Mouse (Mus musculus) layer of hippocampus, adult 2 months (tissue): ENCODE results near the gene Hyal2. TPM values are rescaled to one million over a fixed set of nuclear protein-coding genes. Genes with fewer than 3 reads are reported as not detected.

Source experiments
- DNase-seq, 2 experiments: peaks; one replicate each; pipeline ENCODE4 v3.0.0; 2022; ENCODE audit warnings: low spot score in 2 of 2
- H3K27ac ChIP-seq: fragments of 200-600 bp; 2 replicates; pipeline ENCODE4 v1.8.1; 2022
- H3K4me3 ChIP-seq: fragments of 200-600 bp; 2 replicates; pipeline ENCODE4 v1.8.1; 2022; ENCODE audit warnings: mild to moderate bottlenecking
- CTCF ChIP-seq: fragments of 200-600 bp; conservative IDR thresholded peaks from 2 replicates; pipeline ENCODE4 v1.8.1; 2022; ENCODE audit warnings: antibody characterized with exemption, mild to moderate bottlenecking, moderate library complexity
- total RNA-seq, 2 experiments: library from RNA; stranded (reverse); gene quantifications; 2 replicates each; pipeline ENCODE4 v1.2.3; 2021

Gene Hyal2
- total RNA-seq, 2 experiments from 2014 or later: 11.5 to 16.9 TPM

DNA sequence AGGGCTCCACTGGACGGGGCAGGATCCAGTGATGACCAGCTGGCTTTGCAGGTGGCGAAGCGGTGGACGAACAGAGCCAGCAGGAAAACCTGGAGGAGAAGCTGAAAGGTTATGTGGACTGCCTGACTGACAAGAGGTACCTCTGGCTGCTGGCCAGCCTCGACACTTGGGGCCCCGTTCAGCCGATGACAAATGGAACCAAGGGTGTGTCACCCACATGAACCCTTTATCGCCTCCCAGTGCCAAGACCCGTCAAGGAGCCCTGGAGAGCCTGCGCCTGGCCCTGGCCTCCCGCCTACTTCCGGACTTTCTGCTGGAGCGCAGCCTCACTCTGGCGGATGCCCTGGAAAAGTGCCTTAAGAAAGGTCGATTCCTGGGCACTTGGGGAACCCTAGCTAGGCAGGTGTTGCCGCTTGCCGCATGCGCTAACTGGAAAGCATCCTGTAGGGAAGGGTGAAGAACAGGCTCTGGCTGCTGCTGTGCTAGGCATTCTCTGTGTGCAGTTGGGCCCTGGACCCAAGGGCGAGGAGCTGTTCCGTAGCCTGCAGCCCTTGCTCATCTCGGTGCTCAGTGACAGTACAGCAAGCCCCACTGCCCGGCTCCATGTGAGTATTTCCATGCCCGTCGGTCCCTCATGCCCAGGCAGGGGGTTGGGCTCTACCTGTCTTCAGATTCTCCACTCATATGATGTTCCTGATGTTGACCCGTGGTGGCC, 22.5 kb downstream of the Hyal2 start:
- no peak for TF ChIP-seq CTCF
- Histone ChIP-seq H3K4me3 (no peak overlapping the region), H3K27ac (no peak overlapping the region)
- no peak for DNase-seq

GRCm38 (mm10) chr9:107590773-107591060, 23.0 kb downstream of the Hyal2 start:
- no peak for DNase-seq
- TF ChIP-seq CTCF: no peak
- H3K27ac ChIP-seq: no peak overlapping the region
- no peak overlapping the region for H3K4me3 ChIP-seq

DNA sequence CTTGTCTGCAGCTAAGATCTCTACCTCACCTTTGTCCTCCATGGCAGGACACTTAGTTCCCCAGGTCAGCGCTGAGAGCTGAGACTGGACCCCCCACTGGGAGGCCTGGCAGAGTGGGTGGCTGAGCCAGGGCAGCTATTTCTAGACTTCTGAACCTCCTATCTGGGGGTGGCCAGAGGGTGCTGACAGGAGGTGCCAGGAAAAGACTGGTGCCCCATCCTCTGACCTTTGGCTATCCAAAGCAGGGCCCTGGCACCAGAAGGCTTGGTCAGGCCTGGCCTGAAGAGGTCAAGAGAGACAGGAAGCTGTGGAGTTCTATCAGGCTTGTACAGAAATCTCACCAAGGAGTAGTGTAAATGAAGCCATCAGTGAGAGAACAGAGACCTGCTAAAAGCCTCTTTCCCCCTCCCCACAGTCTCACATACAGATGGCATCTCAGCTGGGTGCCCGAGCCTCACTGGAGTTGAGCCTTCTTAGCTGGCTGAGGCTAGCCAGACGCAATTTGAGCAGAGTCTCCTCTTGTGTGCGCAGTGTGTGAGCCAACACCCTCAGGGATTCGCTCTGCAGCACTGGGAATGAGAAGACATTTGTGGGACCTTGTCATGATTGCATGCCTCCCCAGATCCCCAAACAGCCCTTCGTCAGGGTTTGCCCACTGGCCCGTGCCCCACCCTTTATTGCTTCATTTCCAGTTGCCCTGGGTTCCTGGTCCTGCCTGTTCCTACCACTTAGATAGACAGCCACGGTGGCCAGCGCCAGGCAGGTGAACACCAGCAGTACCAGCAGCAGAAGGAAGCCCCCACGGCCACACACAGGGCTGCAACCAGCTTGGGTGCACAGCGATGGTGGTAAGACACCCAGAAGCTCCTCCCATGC, 25.6 kb downstream of the Hyal2 start:
- DNase-seq: no peak
- TF ChIP-seq CTCF: no peak
- Histone ChIP-seq H3K4me3 (no peak overlapping the region), H3K27ac (no peak overlapping the region)

GRCm38 (mm10) chr9:107594281-107595062, 26.7 kb downstream of the Hyal2 start:
- no peak overlapping the region for H3K27ac ChIP-seq
- no peak for DNase-seq
- H3K4me3 ChIP-seq: no peak overlapping the region
- no peak for TF ChIP-seq CTCF

DNA sequence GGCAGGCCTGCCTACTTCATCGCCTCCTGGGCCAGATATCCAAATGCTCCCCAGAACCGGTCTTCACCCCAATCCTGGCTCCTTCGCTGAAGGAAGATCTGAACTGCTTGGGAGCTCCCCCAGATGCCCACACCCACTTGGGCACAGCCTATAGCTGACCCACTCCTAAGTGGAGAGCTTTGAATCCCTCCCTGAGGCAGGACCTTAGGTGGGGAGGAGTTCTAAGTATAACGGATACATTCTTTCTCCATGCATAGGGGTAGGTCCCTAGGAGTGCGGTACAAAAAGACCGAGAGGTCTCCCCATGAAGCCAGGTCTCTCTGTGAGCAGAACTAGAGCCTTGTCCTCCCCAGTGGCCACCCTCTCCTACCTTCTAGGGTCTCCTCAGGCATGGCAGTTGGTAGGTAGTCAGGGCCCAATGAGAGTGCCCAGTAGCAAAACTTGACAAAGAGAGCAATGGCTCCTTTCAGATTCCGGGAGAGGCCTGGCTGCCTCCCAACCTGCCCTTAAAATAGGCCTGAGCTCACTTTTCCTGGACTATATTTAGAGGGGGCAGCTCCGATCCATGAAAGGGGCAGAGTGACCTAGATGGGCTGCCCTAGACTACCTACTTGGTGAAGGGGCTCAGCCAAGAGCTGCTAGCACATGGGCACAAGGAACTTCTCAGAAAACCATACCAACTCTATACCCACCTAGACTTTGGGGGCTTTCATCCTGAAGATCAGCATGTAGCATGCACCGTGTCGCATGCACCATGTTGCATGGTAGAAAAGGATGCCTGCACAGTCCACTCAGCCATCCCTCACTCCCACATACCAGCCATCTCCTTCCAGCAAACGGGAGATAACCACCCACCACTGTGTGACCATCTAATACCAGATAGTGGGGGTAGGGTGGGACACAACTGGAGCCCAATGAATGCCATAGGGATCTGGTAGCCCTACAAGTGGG, 29.1 kb downstream of the Hyal2 start:
- Histone ChIP-seq H3K27ac (0 out of 2 replicates have a peak overlapping the region, but pooled peaks have one; percentile 28), H3K4me3 (no peak overlapping the region)
- DNase-seq: no peak
- no peak for TF ChIP-seq CTCF

- no peak overlapping the region for H3K27ac ChIP-seq
- H3K4me3 ChIP-seq: no peak overlapping the region
- no peak for DNase-seq
- TF ChIP-seq CTCF: no peak
Measured at GRCm38 (mm10) chr9:107598385-107598784, 30.6 kb downstream of the Hyal2 start.

- H3K4me3 ChIP-seq: no peak overlapping the region; the same call in 1 of the 2 replicates
- no peak for TF ChIP-seq CTCF
- no peak for DNase-seq
- no peak overlapping the region; the same call in 1 of the 2 replicates for H3K27ac ChIP-seq
Measured at GRCm38 (mm10) chr9:107599433-107599832, 31.7 kb downstream of the Hyal2 start.

DNA sequence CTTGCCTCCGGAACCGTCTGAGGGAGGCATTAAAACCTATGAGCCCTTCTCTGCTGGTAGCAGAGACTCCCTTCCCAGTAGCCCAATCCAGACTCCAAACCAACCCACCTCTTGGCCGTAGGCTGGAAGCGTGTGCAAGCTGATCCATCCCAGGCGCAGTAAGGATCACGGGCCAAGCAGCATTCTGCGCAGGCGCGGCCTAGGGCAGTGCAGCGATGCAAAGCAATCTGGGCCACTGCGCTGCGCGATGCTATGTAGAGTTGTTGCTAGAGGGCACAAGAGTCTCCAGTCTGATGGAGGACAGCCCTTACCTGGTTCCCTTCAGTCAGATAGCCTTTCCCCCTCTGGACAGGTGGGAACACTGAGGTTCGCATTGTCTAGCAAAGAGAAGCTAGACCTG, 32.1 kb downstream of the Hyal2 start:
- DNase-seq: peak in 1 of 2 experiments; percentile 41
- no peak overlapping the region; the same call in 1 of the 2 replicates for H3K4me3 ChIP-seq
- TF ChIP-seq CTCF: no peak
- H3K27ac ChIP-seq: no peak overlapping the region; the same call in 1 of the 2 replicates

DNA sequence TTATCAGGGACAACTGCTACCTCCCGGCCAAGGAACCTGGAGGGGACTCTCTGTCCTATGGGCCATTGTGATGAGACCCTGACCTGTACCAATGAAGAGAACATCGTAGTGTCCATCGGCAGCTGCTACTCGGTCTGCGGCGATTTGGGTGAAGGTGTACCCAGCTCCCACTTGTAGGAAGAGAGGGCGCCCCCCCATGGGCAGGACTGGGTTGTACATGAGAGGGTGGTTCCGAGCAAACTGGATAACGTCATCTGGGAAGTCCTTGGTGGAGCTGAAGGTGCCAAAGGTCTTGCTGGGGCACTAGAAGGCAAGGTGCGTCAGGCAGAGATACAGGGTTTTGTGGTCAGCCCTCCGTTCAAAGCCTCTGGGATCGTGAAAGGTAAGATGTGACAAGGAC, 33.0 kb downstream of the Hyal2 start:
- no peak for DNase-seq
- H3K27ac ChIP-seq: no peak overlapping the region
- no peak overlapping the region for H3K4me3 ChIP-seq
- peak; percentile 58 for TF ChIP-seq CTCF

- Histone ChIP-seq H3K4me3 (no peak overlapping the region), H3K27ac (no peak overlapping the region)
- TF ChIP-seq CTCF: no peak
- no peak for DNase-seq
Measured at GRCm38 (mm10) chr9:107601275-107601674, 33.5 kb downstream of the Hyal2 start.

- TF ChIP-seq CTCF: peak; percentile 99; the same call in 1 of the 2 replicates
- DNase-seq: peak; percentile 81 to 96
- H3K4me3 ChIP-seq: no peak overlapping the region
- peak overlapping the region; percentile 63; the same call in 1 of the 2 replicates for H3K27ac ChIP-seq
Measured at GRCm38 (mm10) chr9:107602068-107602648, 34.4 kb downstream of the Hyal2 start.
